Mouse (Mus musculus) cortical plate, adult 2 months (tissue): Measurements from ENCODE around the gene Patj.

ENCODE experiments used
- CTCF ChIP-seq: fragments of 200-500 bp; IDR thresholded peaks from 2 replicates; pipeline ENCODE4 v1.5.1; 2011; ENCODE audit warnings: mild to moderate bottlenecking, control low read depth, low read length; ENCODE audit not compliant: insufficient read depth; ENCODE audit errors: extremely low read depth
- POLR2A ChIP-seq: fragments of 200-500 bp; IDR thresholded peaks from 2 replicates; pipeline ENCODE4 v1.6.1; 2011; ENCODE audit warnings: mild to moderate bottlenecking, low read length, control low read depth; ENCODE audit not compliant: insufficient read depth; ENCODE audit errors: extremely low read depth

DNA sequence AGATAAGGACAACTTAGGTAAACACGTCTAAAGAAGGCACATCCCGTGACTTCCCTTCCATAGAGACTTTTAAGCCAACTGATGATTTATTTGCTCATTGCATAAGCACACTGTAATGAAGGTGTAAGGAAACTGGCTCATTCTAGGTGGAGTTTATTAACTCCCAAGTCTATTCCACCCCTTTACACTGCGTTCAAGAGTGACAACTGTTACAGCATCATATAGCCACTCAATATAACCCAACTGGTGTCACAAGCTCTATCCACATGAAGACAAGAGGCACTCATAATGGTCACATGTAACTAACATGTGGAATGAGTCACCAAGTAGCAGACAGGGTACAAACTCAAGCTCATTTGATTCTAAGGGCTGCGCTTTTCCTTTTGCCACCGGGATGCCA is 47.0 kb upstream of the Patj start:
- TF ChIP-seq CTCF (no peak), POLR2A (no peak)
